Mouse (Mus musculus) MEL (cell line): ENCODE data around the gene Tex38. TPM values are rescaled to one million over a fixed set of nuclear protein-coding genes. Genes with fewer than 3 reads are reported as not detected.

Experiments
- DNase-seq: peaks from one replicate; pipeline ENCODE4 v3.0.0; 2011; ENCODE audit warnings: low read depth, low spot score
- H3K27ac ChIP-seq: 2 replicates; pipeline ENCODE4 v1.5.1; 2012; ENCODE audit warnings: low read depth, mild to moderate bottlenecking, control low read depth, low read length, moderate library complexity; ENCODE audit not compliant: control insufficient read depth
- H3K27me3 ChIP-seq, 2 experiments: fragments of 150-350 bp in 1 of 2; sonication (generic) in 1 of 2; 2 replicates each; pipeline ENCODE4 v1.6.1; 2012; ENCODE audit warnings: low read length in 2 of 2, mild to moderate bottlenecking in 2 of 2, improper control_type of control experiment in 1 of 2, moderate library complexity in 1 of 2; ENCODE audit not compliant: insufficient read depth in 2 of 2, control insufficient read depth in 1 of 2
- H3K36me3 ChIP-seq, 2 experiments: 2 replicates each; pipeline ENCODE4 v1.6.1; 2012 to 2014; ENCODE audit warnings: low read length in 2 of 2, improper control_type of control experiment in 1 of 2, inconsistent platforms in 1 of 2, mild to moderate bottlenecking in 1 of 2; ENCODE audit not compliant: insufficient read depth in 2 of 2, control insufficient read depth in 1 of 2
- H3K4me1 ChIP-seq, 2 experiments: fragments of 150-350 bp in 1 of 2; sonication (generic) in 1 of 2; 2 replicates each; pipeline ENCODE4 v1.6.1; 2012; ENCODE audit warnings: low read length in 2 of 2, improper control_type of control experiment in 1 of 2, mild to moderate bottlenecking in 1 of 2; ENCODE audit not compliant: insufficient read depth in 2 of 2, control insufficient read depth in 1 of 2
- H3K4me3 ChIP-seq, 2 experiments: fragments of 150-350 bp in 1 of 2; sonication (generic) in 1 of 2; 2 replicates each; pipeline ENCODE4 v1.5.1; 2012; ENCODE audit warnings: low read depth in 2 of 2, low read length in 2 of 2, mild to moderate bottlenecking in 2 of 2, moderate library complexity in 2 of 2, control low read depth in 1 of 2, improper control_type of control experiment in 1 of 2; ENCODE audit not compliant: control insufficient read depth in 1 of 2, insufficient read depth in 1 of 2
- H3K79me2 ChIP-seq: 2 replicates; pipeline ENCODE4 v1.6.1; 2012; ENCODE audit warnings: mild to moderate bottlenecking, low read length, moderate library complexity; ENCODE audit not compliant: control insufficient read depth, poor library complexity, insufficient read depth
- H3K9ac ChIP-seq: 2 replicates; pipeline ENCODE4 v1.6.1; 2012; ENCODE audit warnings: low read depth, mild to moderate bottlenecking, control low read depth, low read length, moderate library complexity; ENCODE audit not compliant: control insufficient read depth, poor library complexity, severe bottlenecking
- H3K9me3 ChIP-seq: fragments of 150-350 bp; sonication (generic); replicated peaks from 2 replicates; pipeline ENCODE4 v1.6.1; 2012; ENCODE audit warnings: mild to moderate bottlenecking, low read length, improper control_type of control experiment, moderate library complexity; ENCODE audit not compliant: insufficient read depth
- BHLHE40 ChIP-seq: IDR thresholded peaks from 2 replicates; pipeline ENCODE4 v1.6.1; 2012; ENCODE audit warnings: low read depth, mild to moderate bottlenecking, inconsistent platforms, low read length, improper control_type of control experiment, borderline replicate concordance
- CHD1 ChIP-seq: IDR thresholded peaks from 2 replicates; pipeline ENCODE4 v1.6.1; 2012; ENCODE audit warnings: low read depth, mild to moderate bottlenecking, inconsistent platforms, low read length, improper control_type of control experiment
- CHD2 ChIP-seq: IDR thresholded peaks from 2 replicates; pipeline ENCODE4 v1.6.1; 2011; ENCODE audit warnings: low read length, improper control_type of control experiment
- CTCF ChIP-seq, 3 experiments: IDR thresholded peaks in 2 of 3; conservative IDR thresholded peaks in 1 of 3; 2 replicates each; pipeline ENCODE4 v1.5.1; 2011 to 2012; ENCODE audit warnings: low read length in 3 of 3, low read depth in 2 of 3, mild to moderate bottlenecking in 2 of 3, improper control_type of control experiment in 1 of 3, inconsistent platforms in 1 of 3, mixed read lengths in 1 of 3, moderate library complexity in 1 of 3; ENCODE audit not compliant: control insufficient read depth in 1 of 3, insufficient read depth in 1 of 3, poor library complexity in 1 of 3, severe bottlenecking in 1 of 3
- E2F4 ChIP-seq: IDR thresholded peaks from 2 replicates; pipeline ENCODE4 v1.6.1; 2011; ENCODE audit warnings: low read depth, low read length, improper control_type of control experiment, borderline replicate concordance
- ELF1 ChIP-seq: IDR thresholded peaks from 2 replicates; pipeline ENCODE4 v1.6.1; 2014; ENCODE audit warnings: low read depth, mild to moderate bottlenecking, inconsistent platforms, low read length, improper control_type of control experiment, moderate library complexity
- EP300 ChIP-seq, 2 experiments: IDR thresholded peaks; 2 replicates each; pipeline ENCODE4 v1.6.1; 2011; ENCODE audit warnings: improper control_type of control experiment in 2 of 2, low read length in 2 of 2, low read depth in 1 of 2, mild to moderate bottlenecking in 1 of 2
- ETS1 ChIP-seq: IDR thresholded peaks from 2 replicates; pipeline ENCODE4 v1.6.1; 2012; ENCODE audit warnings: low read depth, mild to moderate bottlenecking, inconsistent platforms, low read length, improper control_type of control experiment, moderate library complexity
- HCFC1 ChIP-seq: IDR thresholded peaks from 2 replicates; pipeline ENCODE4 v1.6.1; 2012; ENCODE audit warnings: low read depth, mild to moderate bottlenecking, inconsistent platforms, low read length, improper control_type of control experiment, moderate library complexity
- JUND ChIP-seq: IDR thresholded peaks from 2 replicates; pipeline ENCODE4 v1.6.1; 2011; ENCODE audit warnings: low read depth, mild to moderate bottlenecking, improper control_type of control experiment, low read length
- KAT2A ChIP-seq: conservative IDR thresholded peaks from 2 replicates; pipeline ENCODE4 v1.6.1; 2012; ENCODE audit warnings: low read depth, low read length, improper control_type of control experiment, inconsistent platforms
- MAFK ChIP-seq: IDR thresholded peaks from 2 replicates; pipeline ENCODE4 v1.6.1; 2011; ENCODE audit warnings: low read depth, mild to moderate bottlenecking, low read length, improper control_type of control experiment, borderline replicate concordance
- MAX ChIP-seq: IDR thresholded peaks from 2 replicates; pipeline ENCODE4 v1.6.1; 2011; ENCODE audit warnings: low read length, improper control_type of control experiment
- MEF2A ChIP-seq: IDR thresholded peaks from 2 replicates; pipeline ENCODE4 v1.6.1; 2014; ENCODE audit warnings: low read depth, mild to moderate bottlenecking, inconsistent platforms, low read length, improper control_type of control experiment; ENCODE audit not compliant: poor library complexity, insufficient replicate concordance, severe bottlenecking; ENCODE audit errors: extremely low read depth
- MXI1 ChIP-seq: IDR thresholded peaks from 2 replicates; pipeline ENCODE4 v1.6.1; 2011; ENCODE audit warnings: mild to moderate bottlenecking, low read depth, low read length, improper control_type of control experiment
- MYB ChIP-seq: IDR thresholded peaks from 2 replicates; pipeline ENCODE4 v1.6.1; 2011; ENCODE audit warnings: mild to moderate bottlenecking, low read depth, low read length, improper control_type of control experiment
- MYC ChIP-seq: IDR thresholded peaks from 2 replicates; pipeline ENCODE4 v1.6.1; 2011; ENCODE audit warnings: low read depth, mild to moderate bottlenecking, low read length, improper control_type of control experiment, moderate library complexity
- NELFE ChIP-seq: IDR thresholded peaks from 2 replicates; pipeline ENCODE4 v1.6.1; 2011; ENCODE audit warnings: low read depth, low read length, improper control_type of control experiment
- NRF1 ChIP-seq: IDR thresholded peaks from 2 replicates; pipeline ENCODE4 v1.6.1; 2014; ENCODE audit warnings: low read depth, mild to moderate bottlenecking, inconsistent platforms, low read length, improper control_type of control experiment, moderate library complexity; ENCODE audit not compliant: poor library complexity, insufficient read depth, severe bottlenecking
- POLR2A ChIP-seq, 2 experiments: IDR thresholded peaks; 2 replicates each; pipeline ENCODE4 v1.6.1; 2011 to 2012; ENCODE audit warnings: low read length in 2 of 2, mild to moderate bottlenecking in 2 of 2, control low read depth in 1 of 2, improper control_type of control experiment in 1 of 2, low read depth in 1 of 2, moderate library complexity in 1 of 2; ENCODE audit not compliant: control insufficient read depth in 1 of 2, insufficient read depth in 1 of 2, poor library complexity in 1 of 2
- POLR2AphosphoS2 ChIP-seq: IDR thresholded peaks from 2 replicates; pipeline ENCODE4 v1.6.1; 2011; ENCODE audit warnings: low read length, improper control_type of control experiment
- POLR2AphosphoS5 ChIP-seq: IDR thresholded peaks from 2 replicates; pipeline ENCODE4 v1.6.1; 2012; ENCODE audit warnings: low read depth, borderline replicate concordance, mild to moderate bottlenecking, inconsistent platforms, low read length, moderate library complexity, mixed read lengths
- RAD21 ChIP-seq: IDR thresholded peaks from 2 replicates; pipeline ENCODE4 v1.6.1; 2011; ENCODE audit warnings: mild to moderate bottlenecking, low read depth, low read length, improper control_type of control experiment
- RCOR1 ChIP-seq: IDR thresholded peaks from 2 replicates; pipeline ENCODE4 v1.6.1; 2012; ENCODE audit warnings: low read depth, mild to moderate bottlenecking, inconsistent platforms, low read length, improper control_type of control experiment
- SIN3A ChIP-seq: IDR thresholded peaks from 2 replicates; pipeline ENCODE4 v1.6.1; 2012; ENCODE audit warnings: low read length, improper control_type of control experiment, inconsistent platforms
- SMC3 ChIP-seq: IDR thresholded peaks from 2 replicates; pipeline ENCODE4 v1.6.1; 2011; ENCODE audit warnings: low read depth, low read length, improper control_type of control experiment
- TAL1 ChIP-seq: IDR thresholded peaks from 2 replicates; pipeline ENCODE4 v1.6.1; 2012; ENCODE audit warnings: mild to moderate bottlenecking, inconsistent platforms, low read length, moderate library complexity, mixed read lengths
- TBP ChIP-seq: IDR thresholded peaks from 2 replicates; pipeline ENCODE4 v1.8.0; 2011; ENCODE audit warnings: low read depth, low read length, improper control_type of control experiment
- TCF12 ChIP-seq: IDR thresholded peaks from 2 replicates; pipeline ENCODE4 v1.6.1; 2014; ENCODE audit warnings: low read depth, mild to moderate bottlenecking, inconsistent platforms, low read length, improper control_type of control experiment, moderate library complexity
- USF1 ChIP-seq: IDR thresholded peaks from 2 replicates; pipeline ENCODE4 v1.6.1; 2014; ENCODE audit warnings: low read depth, mild to moderate bottlenecking, inconsistent platforms, low read length, improper control_type of control experiment, moderate library complexity
- USF2 ChIP-seq, 2 experiments: IDR thresholded peaks; 2 replicates each; pipeline ENCODE4 v1.6.1; 2011 to 2012; ENCODE audit warnings: improper control_type of control experiment in 2 of 2, low read length in 2 of 2, borderline replicate concordance in 1 of 2, inconsistent platforms in 1 of 2, low read depth in 1 of 2, mild to moderate bottlenecking in 1 of 2; ENCODE audit not compliant: insufficient read depth in 1 of 2
- ZC3H11A ChIP-seq: IDR thresholded peaks from 2 replicates; pipeline ENCODE4 v1.6.1; 2012; ENCODE audit warnings: low read depth, mild to moderate bottlenecking, inconsistent platforms, low read length, improper control_type of control experiment
- ZKSCAN1 ChIP-seq: IDR thresholded peaks from 2 replicates; pipeline ENCODE4 v1.6.1; 2012; ENCODE audit warnings: low read depth, mild to moderate bottlenecking, inconsistent platforms, low read length, improper control_type of control experiment, moderate library complexity
- ZMIZ1 ChIP-seq: IDR thresholded peaks from 2 replicates; pipeline ENCODE4 v1.6.1; 2012; ENCODE audit warnings: low read depth, mild to moderate bottlenecking, inconsistent platforms, low read length, improper control_type of control experiment, moderate library complexity
- ZNF384 ChIP-seq: IDR thresholded peaks from 2 replicates; pipeline ENCODE4 v1.6.1; 2012; ENCODE audit warnings: low read depth, mild to moderate bottlenecking, inconsistent platforms, low read length, improper control_type of control experiment
- polyA plus RNA-seq, 2 experiments: library from polyadenylated mRNA; stranded (reverse) in 1 of 2; unstranded in 1 of 2; fragments of >175 nt in 1 of 2; fragments of >200 nt in 1 of 2; gene quantifications; 2 replicates each; pipeline versions ENCODE4 v1.2.1 to v1.2.4; 2012; ENCODE audit warnings: low replicate concordance in 2 of 2, low read depth in 1 of 2; ENCODE audit not compliant: insufficient read length in 2 of 2, insufficient read depth in 1 of 2, missing spikeins in 1 of 2
- total RNA-seq: library from RNA; depleted of rRNA; stranded (reverse); fragments of 300-350 nt; gene quantifications from 2 replicates; pipeline ENCODE4 v1.2.3, GENCODE M21; 2012

The Tex38 gene
- total and polyA plus RNA-seq, 3 experiments = 0.15 TPM; not detected in 2

- Histone ChIP-seq H3K27me3 (no peaks in the 10 kb centered on the region), H3K27ac (peak within 1 kb of the TSS; percentile 32), H3K4me1 (peaks cover 6 to 16% of the 10 kb centered on the region in 2 experiments; a peak in 3 of 4 replicates), H3K9ac (peak within 1 kb of the TSS; percentile 65), H3K36me3 (peaks cover 4 to 6% of the 10 kb centered on the region in 2 experiments; a peak in 3 of 4 replicates), H3K79me2 (peaks cover 9% of the 10 kb centered on the region), H3K9me3 (no peaks in the 10 kb centered on the region), H3K4me3 (peak within 1 kb of the TSS; percentile 65 to 95)
- peak; percentile 85 for DNase-seq
- TF ChIP-seq TCF12 = peak; percentile 76
- peak; percentile 68 for TF ChIP-seq NRF1
- TF ChIP-seq CHD2 = no peak
- no peak for TF ChIP-seq CTCF (IDR thresholded peaks at IDR 0.05 in 2 of 3, conservative IDR thresholded peaks at IDR 0.05 in 1 of 3; ENCODE audit: control insufficient read depth in 1 of 3, insufficient read depth in 1 of 3, low read depth in 2 of 3, low read length in 3 of 3, poor library complexity in 1 of 3, severe bottlenecking in 1 of 3)
- no peak for TF ChIP-seq POLR2AphosphoS2
- TF ChIP-seq KAT2A = peak; percentile 50; the same call in 1 of the 2 replicates
- no peak for TF ChIP-seq MYB
- no peak for TF ChIP-seq ZMIZ1
- peak; percentile 61; the same call in 1 of the 2 replicates for TF ChIP-seq SIN3A
- peak; percentile 56; the same call in 1 of the 2 replicates for TF ChIP-seq E2F4
- TF ChIP-seq TAL1 = no peak
- no peak for TF ChIP-seq ZKSCAN1
- peak; percentile 79 for TF ChIP-seq MAX
- no peak for TF ChIP-seq POLR2AphosphoS5
- TF ChIP-seq ZC3H11A = no peak
- no peak for TF ChIP-seq SMC3
- no peak for TF ChIP-seq JUND
- TF ChIP-seq MXI1 = peak; percentile 56; the same call in 1 of the 2 replicates
- no peak for TF ChIP-seq RCOR1
- 0 out of 2 replicates have a peak, but pooled peaks have one; percentile 54 for TF ChIP-seq MYC
- TF ChIP-seq BHLHE40 = no peak
- TF ChIP-seq ZNF384 = no peak
- no peak for TF ChIP-seq MEF2A
- peak; percentile 36; the same call in 1 of the 2 replicates for TF ChIP-seq ELF1
- TF ChIP-seq USF2 (IDR thresholded peaks at IDR 0.05; ENCODE audit: borderline replicate concordance in 1 of 2, insufficient read depth in 1 of 2, low read depth in 1 of 2, low read length in 2 of 2) = no peak
- TF ChIP-seq RAD21 = no peak
- TF ChIP-seq MAFK = no peak
- peak in 1 of 2 experiments; percentile 11; a peak in 1 of 4 replicates for TF ChIP-seq EP300 (IDR thresholded peaks at IDR 0.05; ENCODE audit: low read depth in 1 of 2, low read length in 2 of 2)
- TF ChIP-seq POLR2A (IDR thresholded peaks at IDR 0.05; ENCODE audit: control insufficient read depth in 1 of 2, insufficient read depth in 1 of 2, low read depth in 1 of 2, low read length in 2 of 2, poor library complexity in 1 of 2) = peak; percentile 62 to 66; a peak in 3 of 4 replicates
- TF ChIP-seq ETS1 = 0 out of 2 replicates have a peak, but pooled peaks have one; percentile 31
- TF ChIP-seq NELFE = peak; percentile 69
- TF ChIP-seq USF1 = no peak
- TF ChIP-seq HCFC1 = peak; percentile 79
- TF ChIP-seq CHD1 = no peak
- TF ChIP-seq TBP = peak; percentile 63; the same call in 1 of the 2 replicates
Observed at GRCm38 (mm10) chr4:115784769-115785510, 4.1 kb upstream of the Tex38 start, which contains the start of gene Atpaf1. Gene Atpaf1, plus strand, starts transcription at chr4:115784812.
